Mouse (Mus musculus): ENCODE results near the gene Ngdn.
"Not testable (repeated sequence)": the region's sequence is repeated elsewhere in the genome, so short reads cannot be mapped to it uniquely, and the experiment has no call there.

Ngdn gene

DNA sequence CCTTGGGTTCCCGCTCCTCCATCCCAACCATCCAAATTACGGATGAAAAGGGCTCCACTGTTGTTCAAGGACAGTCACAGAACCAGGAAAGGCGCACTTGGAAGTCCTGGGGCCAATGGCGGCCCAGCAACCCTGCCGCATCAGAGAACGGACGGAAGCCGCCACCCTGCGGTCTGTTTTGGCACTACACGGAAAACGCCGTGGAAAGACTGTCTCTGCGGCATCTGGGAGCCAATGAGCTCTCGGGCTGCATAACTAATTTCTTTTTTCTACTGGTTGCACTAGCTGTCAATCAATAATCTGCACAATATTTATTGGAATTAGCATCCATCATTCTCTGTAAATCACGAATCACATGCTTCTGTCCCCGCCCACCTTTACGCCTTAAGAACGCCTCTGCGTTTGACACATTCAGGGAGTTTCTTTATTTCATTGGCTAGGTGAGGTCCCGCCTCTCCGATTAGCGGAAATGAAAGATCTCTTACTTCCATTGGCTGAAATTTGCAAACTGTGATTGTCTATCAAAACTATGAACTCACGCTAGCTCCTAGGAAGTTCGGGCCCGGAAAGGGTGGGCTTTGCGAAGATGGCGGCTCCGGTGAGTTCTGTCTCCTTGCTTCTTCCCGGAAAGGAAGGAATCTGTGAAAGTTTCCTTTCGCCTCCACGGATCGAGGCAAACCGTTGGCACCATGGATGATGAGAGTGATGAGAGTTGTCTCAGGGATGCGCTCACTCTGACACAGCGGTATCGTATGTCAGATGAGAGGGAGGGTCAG, at the start of gene Ngdn:
Gene Ngdn (plus strand): TSS at position 464 of the 776 bp plus-strand sequence.
- peak; percentile 99 for DNase-seq

- DNase-seq: no peak
Measured at GRCm38 (mm10) chr14:54965631-54966030, 49.6 kb upstream of the Ngdn start.

DNA sequence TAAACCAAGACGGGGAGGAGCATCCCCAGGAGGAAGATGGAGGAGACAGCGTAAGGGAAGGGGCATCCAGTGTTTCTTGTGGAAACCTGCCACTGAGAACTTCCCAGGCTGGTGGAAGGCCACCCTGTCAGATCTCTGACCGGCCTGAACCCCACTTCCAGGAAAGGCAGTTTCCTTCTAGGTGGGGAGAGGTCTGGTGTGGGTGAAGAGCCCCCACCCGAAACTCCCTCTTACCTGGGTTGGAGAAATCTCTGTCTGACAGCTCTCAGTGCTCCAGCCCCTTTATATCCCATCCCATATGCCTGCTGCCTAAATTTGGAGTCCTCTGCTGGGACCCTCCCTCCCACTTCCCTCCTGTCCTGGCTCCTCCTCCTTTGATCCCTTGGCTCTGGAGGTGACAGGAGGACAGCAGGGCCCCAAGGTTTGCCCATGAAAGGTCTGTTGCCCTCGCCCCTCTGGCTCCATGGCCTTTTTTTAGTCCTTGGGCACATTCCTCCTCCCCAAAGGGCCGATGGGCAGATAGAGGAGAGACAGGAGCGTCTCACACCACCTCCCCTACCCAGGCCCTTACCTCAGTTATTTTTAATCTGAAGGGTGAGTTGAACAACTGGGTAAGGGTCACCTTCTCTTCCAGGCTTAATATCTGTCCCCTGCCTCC, 48.8 kb upstream of the Ngdn start, which contains the start of gene Myh6:
Gene Myh6 (minus strand): TSS at position 608 of the 658 bp plus-strand sequence.
- DNase-seq: no peak

DNA sequence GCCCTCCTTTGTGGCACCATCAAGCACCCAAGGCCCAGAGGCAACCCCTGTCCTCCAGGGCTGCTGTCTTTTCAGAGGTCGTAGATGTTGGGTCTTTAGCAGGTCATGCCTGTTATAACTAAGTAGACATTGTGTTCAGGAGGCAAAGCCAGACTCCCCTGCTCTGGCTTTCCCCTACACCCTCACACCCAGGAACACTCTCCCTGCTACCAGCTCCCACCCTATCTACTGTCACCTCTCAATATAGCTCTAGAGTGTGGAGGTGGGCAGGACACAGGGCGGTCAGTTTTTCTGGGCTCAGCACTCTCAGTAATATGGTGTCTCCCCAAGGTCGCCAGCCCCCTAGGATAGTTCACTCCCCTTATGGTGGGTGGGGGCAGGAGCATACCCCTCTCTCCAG, 47.4 kb upstream of the Ngdn start:
- no peak for DNase-seq

DNA sequence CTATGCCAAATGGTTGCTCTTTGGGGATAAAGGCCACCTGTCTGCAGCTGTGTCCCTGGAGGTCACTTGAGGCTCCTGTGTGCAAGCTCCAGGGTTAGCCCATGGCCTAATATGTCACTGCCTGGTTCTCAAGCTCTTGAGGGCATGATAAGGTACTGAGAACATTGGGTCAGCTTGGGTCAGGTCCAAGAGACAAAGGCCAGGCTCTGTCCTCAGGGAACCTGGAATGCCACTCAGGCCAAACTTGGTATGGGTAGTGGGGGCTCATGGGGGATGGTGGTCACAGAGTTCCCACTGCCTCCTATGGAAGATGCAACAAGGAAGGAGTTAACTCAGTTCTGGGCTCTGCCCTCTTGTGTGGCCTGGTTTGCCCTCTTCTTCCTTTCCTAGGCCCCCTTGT, 46.9 kb upstream of the Ngdn start:
- DNase-seq: no peak

- DNase-seq: not testable (repeated sequence)
Measured at GRCm38 (mm10) chr14:54972786-54973185, 42.5 kb upstream of the Ngdn start.

- no peak for DNase-seq
Measured at GRCm38 (mm10) chr14:54974068-54974791, 41.0 kb upstream of the Ngdn start.

DNA sequence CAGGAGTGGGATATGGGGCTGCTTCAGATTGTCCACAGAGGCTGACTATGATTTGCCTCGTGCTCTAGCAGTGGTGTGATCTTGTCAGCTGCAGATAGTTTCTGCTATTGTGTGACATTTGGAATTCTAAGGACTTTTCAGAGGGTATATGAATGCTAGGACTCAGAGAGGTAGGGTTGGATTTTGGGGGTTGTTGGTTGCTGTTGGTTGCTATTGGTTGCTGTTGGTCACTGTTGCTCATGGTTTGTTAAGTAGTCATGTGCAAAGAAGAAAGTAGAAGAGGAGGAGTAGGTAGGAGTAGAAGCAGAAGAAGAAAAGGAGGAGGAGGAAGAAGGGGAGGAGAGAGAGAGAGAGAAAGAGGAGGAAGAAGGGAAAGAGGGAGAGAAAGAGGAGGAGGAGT, 38.6 kb upstream of the Ngdn start, which contains the start of gene Gm17428:
Gene Gm17428 (plus strand): TSS at position 301 of the 400 bp plus-strand sequence.
- DNase-seq: no peak

DNA sequence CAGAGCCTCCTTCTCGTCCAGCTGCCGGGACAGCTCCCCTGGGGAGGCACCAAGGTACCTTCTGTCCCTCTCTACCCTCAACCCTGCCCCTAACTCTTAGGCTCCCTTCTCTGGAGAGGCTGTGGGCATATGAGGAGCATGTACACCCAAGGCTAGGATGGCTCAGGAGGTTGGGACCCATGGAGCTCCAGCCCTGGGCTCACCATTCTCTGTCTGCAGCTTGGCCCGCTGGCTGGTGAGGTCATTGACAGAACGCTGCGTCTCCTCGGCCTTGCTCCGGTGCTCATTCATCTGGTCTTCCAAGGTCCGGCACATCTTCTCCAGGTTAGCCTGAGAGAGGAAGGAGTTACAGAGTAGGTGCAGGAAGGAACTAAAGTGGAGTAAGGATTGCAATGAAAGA, 36.6 kb upstream of the Ngdn start:
- no peak for DNase-seq

GRCm38 (mm10) chr14:54981934-54982333, 33.3 kb upstream of the Ngdn start:
- DNase-seq: no peak

GRCm38 (mm10) chr14:54988350-54988874, 26.8 kb upstream of the Ngdn start:
- DNase-seq: not testable (repeated sequence)

GRCm38 (mm10) chr14:54988882-54989281, 26.4 kb upstream of the Ngdn start:
- DNase-seq: no peak

DNA sequence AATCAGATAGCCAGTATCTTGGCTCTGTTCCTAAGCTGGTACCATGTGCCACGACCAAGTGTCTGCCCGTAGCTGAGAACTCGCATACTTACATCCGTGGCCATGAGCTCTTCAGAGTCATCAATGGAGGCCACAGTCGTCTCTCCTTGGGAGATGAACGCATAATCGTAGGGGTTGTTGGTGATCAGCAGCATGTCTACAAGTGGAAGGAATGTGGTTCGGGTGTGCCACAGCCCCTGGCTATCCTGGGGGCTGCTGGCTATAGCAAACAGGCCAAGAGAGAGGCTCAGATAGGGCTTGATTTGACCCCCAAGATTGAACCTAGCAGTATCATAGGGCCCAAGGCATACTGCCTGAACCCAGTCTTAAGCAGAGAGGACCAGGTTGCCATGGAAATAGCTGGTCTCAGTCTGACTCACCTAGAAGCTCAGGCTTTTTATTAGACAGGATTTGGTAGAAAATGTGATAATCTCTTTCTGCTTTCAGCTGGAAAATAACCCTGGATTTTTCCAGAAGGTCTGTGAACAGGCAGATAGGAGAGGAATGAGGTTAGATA, 25.3 kb upstream of the Ngdn start:
- DNase-seq: no peak

GRCm38 (mm10) chr14:54992196-54992595, 23.1 kb upstream of the Ngdn start:
- DNase-seq: no peak

DNA sequence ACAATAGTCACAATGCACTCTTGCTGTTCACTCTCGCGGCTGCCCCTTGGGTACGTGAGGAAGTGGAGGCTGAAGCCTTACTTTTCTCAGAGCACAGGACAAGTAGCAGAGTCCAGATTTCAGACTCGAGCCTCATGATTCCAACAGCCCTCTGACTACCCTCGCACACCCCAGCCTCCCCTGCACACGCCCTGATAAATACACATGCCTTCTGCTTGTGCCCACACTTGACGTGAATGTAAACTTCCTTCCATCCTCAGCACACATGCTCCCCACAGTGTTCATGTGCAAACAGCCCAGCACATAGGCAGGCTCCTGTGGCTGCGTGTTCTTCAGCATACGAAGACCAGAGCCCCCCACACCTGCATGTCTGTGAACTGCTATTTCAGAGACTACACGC, 21.6 kb upstream of the Ngdn start:
- no peak for DNase-seq

GRCm38 (mm10) chr14:54994136-54994868, 21.0 kb upstream of the Ngdn start, which contains the start of gene Myh7:
Gene Myh7 (minus strand): TSS chr14:54994626.
- no peak for DNase-seq

- no peak for DNase-seq
Measured at GRCm38 (mm10) chr14:54994869-54995186, 20.4 kb upstream of the Ngdn start.

DNA sequence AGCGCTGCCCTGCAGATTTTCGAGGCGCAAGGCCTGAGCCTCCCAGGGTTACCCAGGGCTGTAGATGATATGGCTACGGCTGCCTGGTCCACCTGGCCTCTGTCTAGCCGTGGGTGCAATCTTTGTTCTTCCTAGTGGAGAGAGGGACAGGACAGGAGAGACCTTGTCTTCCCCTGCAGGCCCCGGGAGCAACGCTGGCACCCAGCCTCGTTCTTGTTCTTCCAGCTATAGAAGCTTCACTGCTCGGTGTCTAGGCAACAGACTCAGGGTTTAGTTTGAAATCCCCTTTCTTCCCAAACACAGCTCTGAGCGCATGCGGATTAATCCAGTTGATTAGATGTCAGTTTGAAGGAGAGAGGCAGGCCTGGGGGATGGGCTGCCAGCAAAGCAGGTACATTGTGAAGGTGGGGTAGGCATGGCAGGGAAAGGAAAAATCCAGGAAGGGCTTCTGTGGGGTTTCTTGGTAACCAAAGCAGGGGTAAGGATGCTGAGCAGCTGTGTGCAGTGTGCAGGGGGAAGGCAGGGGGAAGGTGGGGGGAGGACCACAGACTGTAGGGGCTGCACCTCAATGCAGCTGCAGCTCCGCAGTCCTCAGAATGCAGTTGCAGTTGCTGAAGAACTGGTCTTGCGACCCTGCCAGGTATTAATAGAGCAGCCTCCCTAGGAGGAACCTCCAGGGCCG, 19.7 kb upstream of the Ngdn start:
- no peak for DNase-seq

DNA sequence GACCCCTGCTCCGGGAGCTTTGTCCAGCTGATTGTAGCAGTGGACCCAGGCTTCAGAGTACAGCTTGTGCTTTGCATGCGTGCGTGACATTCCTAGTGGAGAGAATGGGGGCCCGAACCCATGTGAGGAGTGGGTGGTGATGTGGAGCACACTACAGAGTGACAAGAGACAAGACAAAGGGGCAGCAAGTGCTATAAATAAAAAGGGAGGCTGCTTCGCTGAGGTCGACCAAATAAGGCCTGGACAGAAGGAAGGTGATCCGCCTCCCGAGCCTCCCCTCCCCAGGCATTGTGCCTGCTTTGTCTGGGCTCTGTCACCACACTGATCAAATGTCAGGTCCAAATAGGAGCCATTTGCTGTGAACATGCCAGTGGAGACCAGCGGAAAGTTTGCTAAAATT, 18.5 kb upstream of the Ngdn start:
- no peak for DNase-seq

DNA sequence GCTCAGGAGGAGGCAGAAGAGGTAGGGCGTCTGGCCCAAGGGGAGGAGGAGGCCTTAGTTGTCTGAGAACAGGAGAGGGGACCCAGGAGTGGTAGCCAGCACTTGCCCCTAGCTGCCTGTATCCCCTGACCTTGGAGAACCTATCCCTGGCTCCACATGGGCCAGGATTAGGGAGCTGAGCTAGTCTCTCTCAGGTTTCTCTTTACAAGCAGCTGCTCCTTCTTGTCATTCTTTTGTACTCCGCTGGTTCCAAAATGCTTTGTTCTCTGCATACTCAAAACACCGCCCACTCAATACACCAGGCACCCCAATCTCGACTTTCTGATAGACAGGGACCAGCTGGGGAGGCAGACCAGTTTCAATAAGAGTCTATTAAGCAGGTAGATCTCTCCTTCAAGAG, 18.0 kb upstream of the Ngdn start:
- no peak for DNase-seq

GRCm38 (mm10) chr14:54998680-54999079, 16.6 kb upstream of the Ngdn start:
- DNase-seq: no peak

DNA sequence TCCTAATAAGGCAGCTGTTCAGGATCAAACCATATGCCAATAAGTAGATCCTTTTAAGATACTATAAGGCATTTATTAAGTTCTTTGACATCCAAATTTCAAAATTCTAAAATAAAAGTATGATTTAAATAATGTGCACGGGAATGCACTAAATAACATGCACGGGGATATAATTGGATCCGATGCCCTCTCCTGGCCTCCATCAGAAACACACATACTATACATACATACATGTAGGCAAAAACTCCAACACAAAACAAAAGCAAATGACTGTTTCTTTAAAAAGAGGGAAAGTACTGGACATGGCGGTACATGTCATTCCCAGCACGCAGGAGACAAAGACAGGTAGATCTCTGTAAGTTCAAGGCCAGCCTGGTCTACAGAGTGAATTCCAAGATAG, 15.4 kb upstream of the Ngdn start:
- DNase-seq: not testable (repeated sequence)
